Mouse (Mus musculus) kidney, postnatal 0 days (tissue): ENCODE data around the gene Ogt. TPM values are rescaled to one million over a fixed set of nuclear protein-coding genes. Genes with fewer than 3 reads are reported as not detected.
A peak's percentile ranks its signal among the peaks of the same experiment; 100 is the strongest.

Experiments
- ATAC-seq: fragments of 200-750 bp; cut with Nextera tagmentation; replicated peaks from 2 replicates; pipeline ENCODE4 v1.8.0; 2017; ENCODE audit warnings: low read depth, moderate number of reproducible peaks, moderate TSS enrichment, moderate library complexity; ENCODE audit not compliant: low FRiP score
- DNase-seq: peaks from one replicate; pipeline ENCODE4 v3.0.0-alpha.2; 2016; ENCODE audit warnings: low spot score
- H3K27ac ChIP-seq: fragments of 300-500 bp; sonication (generic); 2 replicates; pipeline ENCODE4 v1.5.1; 2014; ENCODE audit warnings: mild to moderate bottlenecking
- H3K27me3 ChIP-seq: fragments of 300-500 bp; sonication (generic); 2 replicates; pipeline ENCODE4 v1.6.1; 2014; ENCODE audit warnings: low read length, mixed read lengths; ENCODE audit not compliant: insufficient read depth
- H3K36me3 ChIP-seq: fragments of 300-500 bp; sonication (generic); 2 replicates; pipeline ENCODE4 v1.6.1; 2014; ENCODE audit warnings: low read length, mixed read lengths; ENCODE audit not compliant: insufficient read depth
- H3K4me1 ChIP-seq: fragments of 300-500 bp; sonication (generic); replicated peaks from 2 replicates; pipeline ENCODE4 v1.6.1; 2014; ENCODE audit warnings: antibody characterized with exemption, low read length, mixed read lengths; ENCODE audit not compliant: insufficient read depth
- H3K4me2 ChIP-seq: fragments of 300-500 bp; sonication (generic); 2 replicates; pipeline ENCODE4 v1.6.1; 2014; ENCODE audit warnings: mild to moderate bottlenecking, low read length, moderate library complexity, mixed read lengths
- H3K4me3 ChIP-seq: fragments of 300-500 bp; sonication (generic); replicated peaks from 2 replicates; pipeline ENCODE4 v1.5.1; 2014; ENCODE audit warnings: low read depth, low read length
- H3K9ac ChIP-seq: fragments of 300-500 bp; sonication (generic); 2 replicates; pipeline ENCODE4 v1.6.1; 2014; ENCODE audit warnings: low read depth, low read length
- H3K9me3 ChIP-seq: fragments of 300-500 bp; sonication (generic); replicated peaks from 2 replicates; pipeline ENCODE4 v1.6.1; 2016; ENCODE audit warnings: low read length, inconsistent platforms, mixed read lengths
- CTCF ChIP-seq: IDR thresholded peaks from 2 replicates; pipeline ENCODE4 v1.5.1; 2016; ENCODE audit warnings: antibody characterized with exemption, low read depth, mild to moderate bottlenecking, moderate library complexity
- WGBS: fragments of 180-500 bp; shearing (Covaris S2); extraction: QIAGEN DNeasy Blood & Tissue Kit; methylation state at CpG from one replicate; pipeline ENCODE4 v1.1.7; 2014; 5-methylcytosine and 5-hydroxymethylcytosine counted together
- polyA plus RNA-seq: library from polyadenylated mRNA; unstranded; fragments of >200 nt; fragmentation: Nextera tagmentation; extraction: Ambion mirVana; gene quantifications from 2 replicates; pipeline ENCODE4 v1.2.1, GENCODE M21; 2015

Ogt gene
- polyA plus RNA-seq, 1 experiment from 2014 or later, result 118 TPM

GRCm38 (mm10) chrX:101638856-101639255, 1.0 kb upstream of the Ogt start:
- no peaks in the 10 kb centered on the region for H3K9me3 ChIP-seq
- no peak for TF ChIP-seq CTCF
- no peaks in the 10 kb centered on the region for H3K27me3 ChIP-seq
- ATAC-seq, result no peak
- DNase-seq, result peak; percentile 50
- no peaks in the 10 kb centered on the region for H3K4me1 ChIP-seq
- peak overlapping the region; percentile 58; the same call in 1 of the 2 replicates for H3K27ac ChIP-seq
- H3K4me2 ChIP-seq, result peak overlapping the region; percentile 47
- H3K9ac ChIP-seq, result 0 out of 2 replicates have a peak overlapping the region, but pooled peaks have one; percentile 45
- 35% methylated on average over 3 of the region's 3 CpGs for WGBS
- no peak overlapping the region for H3K4me3 ChIP-seq
- no peaks in the 10 kb centered on the region for H3K36me3 ChIP-seq

- TF ChIP-seq CTCF, result no peak
- H3K9ac ChIP-seq, result peak overlapping the region; percentile 45; the same call in 1 of the 2 replicates
- 32% methylated on average over 13 of the region's 13 CpGs for WGBS
- no peak for ATAC-seq
- H3K4me3 ChIP-seq, result peak overlapping the region; percentile 69
- H3K9me3 ChIP-seq, result no peaks in the 10 kb centered on the region
- no peaks in the 10 kb centered on the region for H3K4me1 ChIP-seq
- no peaks in the 10 kb centered on the region for H3K27me3 ChIP-seq
- peak overlapping the region; percentile 58 for H3K27ac ChIP-seq
- no peak for DNase-seq
- peak overlapping the region; percentile 47 for H3K4me2 ChIP-seq
- no peaks in the 10 kb centered on the region for H3K36me3 ChIP-seq
Measured at GRCm38 (mm10) chrX:101639306-101639705, 554 bp upstream of the Ogt start.

- DNase-seq, result peak; percentile 41
- 24% methylated on average over 45 of the region's 45 CpGs for WGBS
- no peak for TF ChIP-seq CTCF
- peak overlapping the region; percentile 69 for H3K4me3 ChIP-seq
- peak overlapping the region; percentile 60 for H3K4me2 ChIP-seq
- ATAC-seq, result peak; percentile 23
- no peaks in the 10 kb centered on the region for H3K36me3 ChIP-seq
- no peaks in the 10 kb centered on the region for H3K27me3 ChIP-seq
- peak overlapping the region; percentile 81 for H3K27ac ChIP-seq
- H3K9me3 ChIP-seq, result no peaks in the 10 kb centered on the region
- no peaks in the 10 kb centered on the region for H3K4me1 ChIP-seq
- peak overlapping the region; percentile 81 for H3K9ac ChIP-seq
Measured at GRCm38 (mm10) chrX:101640194-101641160, 617 bp downstream of the Ogt start.

- H3K9ac ChIP-seq, result peak overlapping the region; percentile 81
Measured at GRCm38 (mm10) chrX:101641161-101641530, 1.3 kb downstream of the Ogt start.

GRCm38 (mm10) chrX:101642091-101642490, 2.2 kb downstream of the Ogt start:
- WGBS, result 26% methylated on average over 5 of the region's 5 CpGs
- Histone ChIP-seq H3K9me3 (no peaks in the 10 kb centered on the region), H3K27ac (no peak overlapping the region), H3K27me3 (no peaks in the 10 kb centered on the region), H3K4me2 (peak overlapping the region; percentile 60), H3K36me3 (no peaks in the 10 kb centered on the region), H3K4me3 (peak overlapping the region; percentile 69), H3K9ac (no peak overlapping the region), H3K4me1 (no peaks in the 10 kb centered on the region)
- DNase-seq (no peak), ATAC-seq (no peak)
- no peak for TF ChIP-seq CTCF

More at GRCm38 (mm10) chrX:101641161-101641530, 1.3 kb downstream of the Ogt start:
- no peaks in the 10 kb centered on the region for H3K36me3 ChIP-seq
- no peaks in the 10 kb centered on the region for H3K27me3 ChIP-seq
- H3K4me2 ChIP-seq, result peak overlapping the region; percentile 60
- DNase-seq (no peak), ATAC-seq (no peak)
- TF ChIP-seq CTCF, result no peak
- H3K27ac ChIP-seq, result peak overlapping the region; percentile 81
- H3K9me3 ChIP-seq, result no peaks in the 10 kb centered on the region
- no peaks in the 10 kb centered on the region for H3K4me1 ChIP-seq
- 16% methylated on average over 6 of the region's 6 CpGs for WGBS
- peak overlapping the region; percentile 69 for H3K4me3 ChIP-seq

- H3K4me2 ChIP-seq, result no peak overlapping the region
- no peak overlapping the region for H3K9ac ChIP-seq
- no peaks in the 10 kb centered on the region for H3K27me3 ChIP-seq
- H3K9me3 ChIP-seq, result no peaks in the 10 kb centered on the region
- H3K4me1 ChIP-seq, result no peaks in the 10 kb centered on the region
- ATAC-seq (no peak), DNase-seq (no peak)
- H3K4me3 ChIP-seq, result no peak overlapping the region
- TF ChIP-seq CTCF, result no peak
- no peaks in the 10 kb centered on the region for H3K36me3 ChIP-seq
- WGBS, result 58% methylated on average over 2 of the region's 2 CpGs
- H3K27ac ChIP-seq, result no peak overlapping the region
Measured at GRCm38 (mm10) chrX:101645286-101645685, 5.4 kb downstream of the Ogt start.
